ENCODE assay signal across 8 mouse cellular contexts in genomic region chr2:24950189-24950535, GRCm38 (mm10). TPM values are rescaled to one million over a fixed set of nuclear protein-coding genes. Genes with fewer than 3 reads are reported as not detected.
DNase-seq lines count a peak whose midpoint lies in the region; ATAC-seq and TF ChIP-seq lines count a peak whose summit lies in the region.

No protein-coding gene starts in this region.

- in situ Hi-C loops in ES-E14 (cut with MboI; ENCODE audit: low sequenced_read_pairs in 2 of 2, unreplicated experiment in 2 of 2) = no loop called here

- H3K4me3 ChIP-seq in heart, embryonic 15.5 days = peak overlapping the region; percentile 88
- peak overlapping the region; percentile 88 to 96 for H3K4me3 ChIP-seq in ES-E14 (ENCODE audit: insufficient read depth in 1 of 2, low read depth in 1 of 2, low read length in 2 of 2, poor library complexity in 1 of 2, severe bottlenecking in 1 of 2)
- peak overlapping the region; percentile 94 for H3K4me3 ChIP-seq in forebrain, embryonic 11.5 days (ENCODE audit: low read depth, low read length)
- H3K4me3 ChIP-seq in limb, embryonic 15.5 days = peak overlapping the region; percentile 100
- H3K4me3 ChIP-seq in neural tube, embryonic 13.5 days = peak overlapping the region; percentile 98

- no peak for DNase-seq in heart, adult 11 months
- DNase-seq in ES-E14 (ENCODE audit: low read depth, low spot score) = no peak
- DNase-seq in forebrain, embryonic 11.5 days (ENCODE audit: low spot score) = peak; percentile 61
- DNase-seq in adrenal gland, postnatal 10 days = no peak
- DNase-seq in testis, postnatal 14 days (ENCODE audit: low spot score) = no peak

- H3K9me3 ChIP-seq in heart, embryonic 15.5 days (replicated peaks) = no peaks in the 10 kb centered on the region
- no peaks in the 10 kb centered on the region for H3K9me3 ChIP-seq in ES-E14 (ENCODE audit: control insufficient read depth, insufficient read depth, low read depth, low read length)
- no peaks in the 10 kb centered on the region for H3K9me3 ChIP-seq in forebrain, embryonic 11.5 days (ENCODE audit: control insufficient read depth, low read length)
- no peaks in the 10 kb centered on the region for H3K9me3 ChIP-seq in limb, embryonic 15.5 days
- H3K9me3 ChIP-seq in neural tube, embryonic 13.5 days = no peaks in the 10 kb centered on the region

- H3K27me3 ChIP-seq in heart, embryonic 15.5 days = no peaks in the 10 kb centered on the region
- H3K27me3 ChIP-seq in forebrain, embryonic 11.5 days (ENCODE audit: control insufficient read depth, insufficient read depth, low read length) = no peaks in the 10 kb centered on the region
- no peaks in the 10 kb centered on the region for H3K27me3 ChIP-seq in limb, embryonic 15.5 days
- H3K27me3 ChIP-seq in neural tube, embryonic 13.5 days = no peaks in the 10 kb centered on the region

- WGBS in heart, embryonic 15.5 days = under 1% methylated on average over 31 of the region's 31 CpGs
- under 1% methylated on average over 31 of the region's 31 CpGs for WGBS in forebrain, embryonic 11.5 days
- under 1% methylated on average over 26 of the region's 31 CpGs for WGBS in limb, embryonic 15.5 days
- WGBS in neural tube, embryonic 13.5 days = under 1% methylated on average over 31 of the region's 31 CpGs

- peak overlapping the region; percentile 89 for H3K9ac ChIP-seq in heart, embryonic 15.5 days
- H3K9ac ChIP-seq in ES-E14 (ENCODE audit: insufficient read depth, low read depth, low read length, poor library complexity, severe bottlenecking) = peak overlapping the region; percentile 94
- peak overlapping the region; percentile 92 for H3K9ac ChIP-seq in forebrain, embryonic 11.5 days (ENCODE audit: low read length)
- peak overlapping the region; percentile 95 for H3K9ac ChIP-seq in limb, embryonic 15.5 days
- H3K9ac ChIP-seq in neural tube, embryonic 13.5 days = peak overlapping the region; percentile 96

- peaks cover 34% of the 10 kb centered on the region for H3K36me3 ChIP-seq in heart, embryonic 15.5 days
- H3K36me3 ChIP-seq in ES-E14 (ENCODE audit: control insufficient read depth, insufficient read depth, low read length, poor library complexity, severe bottlenecking) = peaks cover 29% of the 10 kb centered on the region
- no peaks in the 10 kb centered on the region; the same call in 1 of the 2 replicates for H3K36me3 ChIP-seq in forebrain, embryonic 11.5 days (ENCODE audit: control insufficient read depth, insufficient read depth, low read length)
- peaks cover 35% of the 10 kb centered on the region for H3K36me3 ChIP-seq in limb, embryonic 15.5 days
- H3K36me3 ChIP-seq in neural tube, embryonic 13.5 days = peaks cover 35% of the 10 kb centered on the region

- H3K27ac ChIP-seq in heart, embryonic 15.5 days = peak overlapping the region; percentile 58
- peak overlapping the region; percentile 33 for H3K27ac ChIP-seq in ES-E14 (ENCODE audit: insufficient read depth, low read depth, low read length, poor library complexity, severe bottlenecking)
- no peak overlapping the region for H3K27ac ChIP-seq in forebrain, embryonic 11.5 days (ENCODE audit: low read depth, low read length)
- H3K27ac ChIP-seq in limb, embryonic 15.5 days = peak overlapping the region; percentile 22; the same call in 1 of the 2 replicates
- peak overlapping the region; percentile 73 for H3K27ac ChIP-seq in neural tube, embryonic 13.5 days (replicated peaks)

- peak overlapping the region; percentile 94 for H3K4me2 ChIP-seq in heart, embryonic 15.5 days
- H3K4me2 ChIP-seq in forebrain, embryonic 11.5 days (ENCODE audit: low read depth, low read length, severe bottlenecking) = peak overlapping the region; percentile 67
- H3K4me2 ChIP-seq in limb, embryonic 15.5 days = peak overlapping the region; percentile 84
- peak overlapping the region; percentile 87 for H3K4me2 ChIP-seq in neural tube, embryonic 13.5 days

- peaks cover 13% of the 10 kb centered on the region for H3K4me1 ChIP-seq in heart, embryonic 15.5 days (replicated peaks)
- peaks cover 0 to 3% of the 10 kb centered on the region in 2 experiments; a peak in 2 of 4 replicates for H3K4me1 ChIP-seq in ES-E14 (ENCODE audit: control insufficient read depth in 2 of 2, insufficient read depth in 2 of 2, low read length in 2 of 2, poor library complexity in 1 of 2)
- H3K4me1 ChIP-seq in forebrain, embryonic 11.5 days (replicated peaks; ENCODE audit: control insufficient read depth, insufficient read depth, low read length) = peaks cover 5% of the 10 kb centered on the region; the same call in 1 of the 2 replicates
- H3K4me1 ChIP-seq in limb, embryonic 15.5 days = peaks cover 14% of the 10 kb centered on the region
- peaks cover 17% of the 10 kb centered on the region for H3K4me1 ChIP-seq in neural tube, embryonic 13.5 days (replicated peaks)

- no peak for ATAC-seq in heart, embryonic 15.5 days (replicated peaks; ENCODE audit: insufficient number of reproducible peaks, insufficient read depth, low FRiP score, low read depth)
- no peak for ATAC-seq in forebrain, embryonic 11.5 days (replicated peaks; ENCODE audit: low FRiP score)
- ATAC-seq in limb, embryonic 15.5 days (ENCODE audit: insufficient number of reproducible peaks, low FRiP score, low TSS enrichment, low read depth) = no peak
- ATAC-seq in neural tube, embryonic 13.5 days (ENCODE audit: low read depth) = no peak; the same call in 1 of the 2 replicates

TF ChIP-seq in ES-E14, 5 proteins besides CTCF, POLR2A, EP300 and RAD21:
- no peak for TF ChIP-seq ZC3H11A (IDR thresholded peaks at IDR 0.05; ENCODE audit: borderline replicate concordance, low read depth, low read length)
- no peak for TF ChIP-seq MAFK (IDR thresholded peaks at IDR 0.05; ENCODE audit: insufficient read depth, low read depth, low read length)
- no peak for TF ChIP-seq HCFC1 (IDR thresholded peaks at IDR 0.05; ENCODE audit: borderline replicate concordance, insufficient read depth, low read length)
- no peak for TF ChIP-seq CHD2 (IDR thresholded peaks at IDR 0.05; ENCODE audit: low read depth, low read length)
- TF ChIP-seq ZNF384 (IDR thresholded peaks at IDR 0.05; ENCODE audit: low read depth, low read length) = no peak

RNA-seq across cellular contexts. Expression of gene Zmynd19, which starts 0.6 kb away (rescaled TPM):
- 8.4 and 10.8 TPM in 2 replicates for polyA plus RNA-seq in heart, embryonic 15.5 days (2015; fragmentation: Nextera tagmentation; extraction: Ambion mirVana)
- 47.8 and 50.2 TPM in 2 replicates for total RNA-seq in ES-E14 (2012; rRNA removed)
- 38.2 and 40.1 TPM in 2 replicates for polyA plus RNA-seq in forebrain, embryonic 11.5 days (2014; fragmentation: Nextera tagmentation; extraction: Ambion mirVana)
- 10.4 and 18.2 TPM in 2 replicates for polyA plus RNA-seq in limb, embryonic 15.5 days (2015; fragmentation: Nextera tagmentation; extraction: Ambion mirVana)
- polyA plus RNA-seq in neural tube, embryonic 13.5 days (2015; fragmentation: Nextera tagmentation; extraction: Ambion mirVana) = 18.3 and 18.5 TPM in 2 replicates
- total RNA-seq in adrenal gland, postnatal 10 days (2021) = 10 to 100 TPM; 24.6 to 28.0 TPM

RNA-seq across cellular contexts. Expression of gene Dph7, which starts 12.0 kb away (rescaled TPM):
- polyA plus RNA-seq in heart, embryonic 15.5 days (2015; fragmentation: Nextera tagmentation; extraction: Ambion mirVana) = 15.6 and 18.5 TPM in 2 replicates
- total RNA-seq in ES-E14 (2012; rRNA removed) = 23.7 and 30.2 TPM in 2 replicates
- polyA plus RNA-seq in forebrain, embryonic 11.5 days (2014; fragmentation: Nextera tagmentation; extraction: Ambion mirVana) = 32.4 and 34.6 TPM in 2 replicates
- polyA plus RNA-seq in limb, embryonic 15.5 days (2015; fragmentation: Nextera tagmentation; extraction: Ambion mirVana) = 28.4 and 30.2 TPM in 2 replicates
- 32.7 and 33.6 TPM in 2 replicates for polyA plus RNA-seq in neural tube, embryonic 13.5 days (2015; fragmentation: Nextera tagmentation; extraction: Ambion mirVana)
- 10 to 100 TPM in 1 of 2 experiments, 1 to 10 TPM in 1; 10.0 to 16.0 TPM for total RNA-seq in adrenal gland, postnatal 10 days (2021)

RNA-seq across cellular contexts. Expression of gene Arrdc1, which starts 15.1 kb away (rescaled TPM):
- polyA plus RNA-seq in heart, embryonic 15.5 days (2015; fragmentation: Nextera tagmentation; extraction: Ambion mirVana) = 17.6 and 26.3 TPM in 2 replicates
- total RNA-seq in ES-E14 (2012; rRNA removed) = 14.4 and 23.8 TPM in 2 replicates
- polyA plus RNA-seq in forebrain, embryonic 11.5 days (2014; fragmentation: Nextera tagmentation; extraction: Ambion mirVana) = 14.1 and 16.8 TPM in 2 replicates
- 44.1 and 49.0 TPM in 2 replicates for polyA plus RNA-seq in limb, embryonic 15.5 days (2015; fragmentation: Nextera tagmentation; extraction: Ambion mirVana)
- polyA plus RNA-seq in neural tube, embryonic 13.5 days (2015; fragmentation: Nextera tagmentation; extraction: Ambion mirVana) = 26.4 and 26.9 TPM in 2 replicates
- total RNA-seq in adrenal gland, postnatal 10 days (2021) = 10 to 100 TPM; 14.2 to 25.4 TPM

RNA-seq across cellular contexts. Expression of gene Mrpl41, which starts 24.7 kb away (rescaled TPM):
- 114 and 130 TPM in 2 replicates for polyA plus RNA-seq in heart, embryonic 15.5 days (2015; fragmentation: Nextera tagmentation; extraction: Ambion mirVana)
- 29.2 and 38.3 TPM in 2 replicates for total RNA-seq in ES-E14 (2012; rRNA removed)
- polyA plus RNA-seq in forebrain, embryonic 11.5 days (2014; fragmentation: Nextera tagmentation; extraction: Ambion mirVana) = 130 and 141 TPM in 2 replicates
- polyA plus RNA-seq in limb, embryonic 15.5 days (2015; fragmentation: Nextera tagmentation; extraction: Ambion mirVana) = 117 TPM in 2 replicates
- polyA plus RNA-seq in neural tube, embryonic 13.5 days (2015; fragmentation: Nextera tagmentation; extraction: Ambion mirVana) = 193 and 222 TPM in 2 replicates
- total RNA-seq in adrenal gland, postnatal 10 days (2021) = 100 to 1,000 TPM in 1 of 2 experiments, 10 to 100 TPM in 1; 95.2 to 101 TPM

RNA-seq across cellular contexts. Expression of gene Pnpla7, which starts 25.7 kb away (rescaled TPM):
- 10.3 and 11.3 TPM in 2 replicates for polyA plus RNA-seq in heart, embryonic 15.5 days (2015; fragmentation: Nextera tagmentation; extraction: Ambion mirVana)
- total RNA-seq in ES-E14 (2012; rRNA removed) = 20.2 and 29.6 TPM in 2 replicates
- polyA plus RNA-seq in forebrain, embryonic 11.5 days (2014; fragmentation: Nextera tagmentation; extraction: Ambion mirVana) = 3.3 and 4.5 TPM in 2 replicates
- 7.1 and 7.2 TPM in 2 replicates for polyA plus RNA-seq in limb, embryonic 15.5 days (2015; fragmentation: Nextera tagmentation; extraction: Ambion mirVana)
- polyA plus RNA-seq in neural tube, embryonic 13.5 days (2015; fragmentation: Nextera tagmentation; extraction: Ambion mirVana) = 2.6 and 4.3 TPM in 2 replicates
- 10 to 100 TPM; 37.4 to 43.1 TPM for total RNA-seq in adrenal gland, postnatal 10 days (2021)
